Mouse (Mus musculus) cerebellum, adult 2 months (tissue): ENCODE measurements around the gene Eri2. TPM values are rescaled to one million over a fixed set of nuclear protein-coding genes. Genes with fewer than 3 reads are reported as not detected.
A peak's percentile ranks its signal among the peaks of the same experiment; 100 is the strongest.
"Not testable (repeated sequence)": the region's sequence is repeated elsewhere in the genome, so short reads cannot be mapped to it uniquely, and the experiment has no call there.

Experiments used
- DNase-seq, 2 experiments: peaks; one replicate each; pipeline ENCODE4 v3.0.0; 2021
- H3K27ac ChIP-seq: fragments of 200-500 bp; 2 replicates; pipeline ENCODE4 v1.5.1; 2012; ENCODE audit warnings: low read length, control low read depth, inconsistent platforms; ENCODE audit not compliant: insufficient read depth
- H3K27me3 ChIP-seq: fragments of 200-500 bp; 2 replicates; pipeline ENCODE4 v1.6.1; 2012; ENCODE audit warnings: inconsistent platforms, mild to moderate bottlenecking, low read length, moderate library complexity; ENCODE audit not compliant: control insufficient read depth, insufficient read depth
- H3K4me1 ChIP-seq: fragments of 200-500 bp; 2 replicates; pipeline ENCODE4 v1.6.1; 2011; ENCODE audit warnings: low read length; ENCODE audit not compliant: control insufficient read depth, insufficient read depth
- H3K4me3 ChIP-seq: fragments of 200-500 bp; replicated peaks from 2 replicates; pipeline ENCODE3; 2011; ENCODE audit warnings: mild to moderate bottlenecking, low read depth, low read length, control low read depth; ENCODE audit not compliant: insufficient read depth
- CTCF ChIP-seq: fragments of 200-500 bp; IDR thresholded peaks from 2 replicates; pipeline ENCODE4 v1.5.1; 2011; ENCODE audit warnings: low read depth, mild to moderate bottlenecking, control low read depth, low read length, moderate library complexity, borderline replicate concordance; ENCODE audit not compliant: insufficient read depth
- POLR2A ChIP-seq: fragments of 200-500 bp; IDR thresholded peaks from 2 replicates; pipeline ENCODE4 v1.6.1; 2011; ENCODE audit warnings: low read length, control low read depth, borderline replicate concordance; ENCODE audit not compliant: insufficient read depth
- WGBS: fragments of 180-500 bp; shearing (Covaris S2); methylation state at CpG from one replicate; pipeline ENCODE4 v1.1.7; 2018; 5-methylcytosine and 5-hydroxymethylcytosine counted together
- polyA plus RNA-seq: library from polyadenylated mRNA; depleted of rRNA; stranded (reverse); fragments of >200 nt; gene quantifications from 2 replicates; pipeline ENCODE4 v1.2.3, GENCODE M21; 2012; rRNA removed

The Eri2 gene
- polyA plus RNA-seq, 1 experiment: 5.9 TPM

- no peak overlapping the region for H3K27ac ChIP-seq
- no peaks in the 10 kb centered on the region for H3K27me3 ChIP-seq
- no peaks in the 10 kb centered on the region for H3K4me1 ChIP-seq
- DNase-seq: no peak
- TF ChIP-seq POLR2A (no peak), CTCF (no peak)
- H3K4me3 ChIP-seq: no peak overlapping the region
- WGBS: 98% methylated on average over 2 of the region's 2 CpGs
These were observed 55.0 kb downstream of the Eri2 start for GRCm38 (mm10) chr7:119738877-119739276.

- 86% methylated on average over 4 of the region's 4 CpGs for WGBS
- H3K27ac ChIP-seq, H3K4me1 ChIP-seq, H3K4me3 ChIP-seq, H3K27me3 ChIP-seq, DNase-seq: not testable (repeated sequence)
These were observed 62.6 kb downstream of the Eri2 start for GRCm38 (mm10) chr7:119731262-119731661.

- Histone ChIP-seq H3K27me3 (no peaks in the 10 kb centered on the region), H3K27ac (peak overlapping the region; percentile 56; the same call in 1 of the 2 replicates), H3K4me3 (no peak overlapping the region), H3K4me1 (no peaks in the 10 kb centered on the region)
- no peak for DNase-seq
- WGBS: 81% methylated on average over 2 of the region's 2 CpGs
- TF ChIP-seq CTCF (no peak), POLR2A (no peak)
These were observed 66.2 kb downstream of the Eri2 start for GRCm38 (mm10) chr7:119727621-119728020.

- 9% methylated on average over 8 of the region's 8 CpGs for WGBS
- Histone ChIP-seq H3K27me3 (no peaks in the 10 kb centered on the region), H3K4me1 (no peaks in the 10 kb centered on the region), H3K27ac (no peak overlapping the region), H3K4me3 (peak overlapping the region; percentile 89)
- TF ChIP-seq POLR2A (no peak), CTCF (no peak)
- no peak for DNase-seq
These were observed 72.9 kb downstream of the Eri2 start for GRCm38 (mm10) chr7:119720947-119721310.

GRCm38 (mm10) chr7:119720253-119720946, 73.5 kb downstream of the Eri2 start, which contains the start of gene Thumpd1:
Gene Thumpd1, minus strand, starts transcription at chr7:119720798.
- H3K27ac ChIP-seq: no peak within 1 kb of the TSS; the same call in 1 of the 2 replicates
- H3K27me3 ChIP-seq: no peaks in the 10 kb centered on the region
- no peaks in the 10 kb centered on the region for H3K4me1 ChIP-seq
- DNase-seq: peak; percentile 92 to 95
- H3K4me3 ChIP-seq: peak within 1 kb of the TSS; percentile 89
- TF ChIP-seq POLR2A (peak; percentile 75), CTCF (peak; percentile 54)
- WGBS: under 1% methylated on average over 60 of the region's 60 CpGs

Other genes starting within 250 kb of the Eri2 start
- not detected in 2 replicates for gene Acsm2, start 239.7 kb downstream of the Eri2 start, polyA plus RNA-seq
- not detected in 2 replicates for gene Acsm1, start 187.0 kb downstream of the Eri2 start, polyA plus RNA-seq
- not detected in 2 replicates for gene Acsm4, start 104.0 kb downstream of the Eri2 start, polyA plus RNA-seq
- gene Thumpd1, start 73.3 kb downstream of the Eri2 start, polyA plus RNA-seq: 27.9 and 28.4 TPM in 2 replicates
- 0.10 and 0.23 TPM in 2 replicates for gene Acsm3, start 33.1 kb downstream of the Eri2 start, polyA plus RNA-seq
- gene Rexo5, start 52 bp downstream of the Eri2 start, polyA plus RNA-seq: 4.8 and 6.4 TPM in 2 replicates
- 16.6 and 19.4 TPM in 2 replicates for gene Lyrm1, start 101.8 kb upstream of the Eri2 start, polyA plus RNA-seq
- gene Dcun1d3, start 102.2 kb upstream of the Eri2 start, polyA plus RNA-seq: 10.4 and 10.8 TPM in 2 replicates